Mouse (Mus musculus) heart, postnatal 0 days (tissue): ENCODE results near the gene Csmd2. TPM values are rescaled to one million over a fixed set of nuclear protein-coding genes. Genes with fewer than 3 reads are reported as not detected.

Experiments used
- ATAC-seq: fragments of 200-750 bp; cut with Nextera tagmentation; 2 replicates; pipeline ENCODE4 v1.8.0; 2017; ENCODE audit warnings: low read depth, moderate number of reproducible peaks, moderate library complexity; ENCODE audit not compliant: insufficient read depth
- DNase-seq: peaks from one replicate; pipeline ENCODE4 v3.0.0-alpha.2; 2016; ENCODE audit warnings: low spot score
- H3K27ac ChIP-seq: fragments of 300-500 bp; sonication (generic); 2 replicates; pipeline ENCODE4 v1.5.1; 2014; ENCODE audit warnings: low read depth, mild to moderate bottlenecking
- H3K27me3 ChIP-seq: fragments of 300-500 bp; sonication (generic); 2 replicates; pipeline ENCODE4 v1.6.1; 2014; ENCODE audit warnings: low read length, mixed read lengths; ENCODE audit not compliant: control insufficient read depth, insufficient read depth
- H3K36me3 ChIP-seq: fragments of 300-500 bp; sonication (generic); replicated peaks from 2 replicates; pipeline ENCODE4 v1.6.1; 2014; ENCODE audit warnings: low read length, mixed read lengths; ENCODE audit not compliant: control insufficient read depth, insufficient read depth
- H3K4me1 ChIP-seq: fragments of 300-500 bp; sonication (generic); 2 replicates; pipeline ENCODE4 v1.6.1; 2014; ENCODE audit warnings: antibody characterized with exemption; ENCODE audit not compliant: control insufficient read depth, insufficient read depth
- H3K4me2 ChIP-seq: fragments of 300-500 bp; sonication (generic); 2 replicates; pipeline ENCODE4 v1.6.1; 2014; ENCODE audit warnings: low read depth, mild to moderate bottlenecking, low read length, moderate library complexity
- H3K4me3 ChIP-seq: fragments of 300-500 bp; sonication (generic); 2 replicates; pipeline ENCODE4 v1.5.1; 2014; ENCODE audit warnings: low read depth, low read length
- H3K9ac ChIP-seq: fragments of 300-500 bp; sonication (generic); replicated peaks from 2 replicates; pipeline ENCODE4 v1.6.1; 2014; ENCODE audit warnings: low read depth, low read length, mixed read lengths
- H3K9me3 ChIP-seq: fragments of 300-500 bp; sonication (generic); replicated peaks from 2 replicates; pipeline ENCODE4 v1.6.1; 2016; ENCODE audit warnings: low read length; ENCODE audit not compliant: control insufficient read depth
- CTCF ChIP-seq: IDR thresholded peaks from 2 replicates; pipeline ENCODE4 v1.5.1; 2016; ENCODE audit warnings: antibody characterized with exemption, control low read depth, low read depth
- EP300 ChIP-seq: IDR thresholded peaks from 2 replicates; pipeline ENCODE4 v1.6.1; 2016; ENCODE audit warnings: antibody characterized with exemption, low read depth
- WGBS: fragments of 180-500 bp; shearing (Covaris S2); extraction: QIAGEN DNeasy Blood & Tissue Kit; methylation state at CpG from one replicate; pipeline ENCODE4 v1.1.7; 2014; 5-methylcytosine and 5-hydroxymethylcytosine counted together
- polyA plus RNA-seq: library from polyadenylated mRNA; unstranded; fragments of >200 nt; fragmentation: Nextera tagmentation; extraction: Ambion mirVana; gene quantifications from 2 replicates; pipeline ENCODE4 v1.2.1, GENCODE M21; 2015
- total RNA-seq: library from RNA; depleted of rRNA; stranded (reverse); fragments of >200 nt; gene quantifications from 2 replicates; pipeline ENCODE4 v1.2.3, GENCODE M21; 2014; ENCODE audit warnings: low replicate concordance

Gene Csmd2
- total and polyA plus RNA-seq, 2 experiments from 2014 or later: 0.01 TPM; not detected in 1

GRCm38 (mm10) chr4:128270931-128271330 is 283.3 kb downstream of the Csmd2 start:
- no peaks in the 10 kb centered on the region for H3K27me3 ChIP-seq
- 67% methylated on average over 19 of the region's 19 CpGs for WGBS
- H3K9ac ChIP-seq: no peak overlapping the region
- no peak overlapping the region for H3K4me2 ChIP-seq
- no peaks in the 10 kb centered on the region for H3K9me3 ChIP-seq
- no peaks in the 10 kb centered on the region for H3K36me3 ChIP-seq
- no peak overlapping the region for H3K4me3 ChIP-seq
- H3K4me1 ChIP-seq: no peaks in the 10 kb centered on the region
- H3K27ac ChIP-seq: no peak overlapping the region
- no peak for DNase-seq
- ATAC-seq: no peak
- TF ChIP-seq CTCF: no peak

GRCm38 (mm10) chr4:128272501-128272900 is 284.8 kb downstream of the Csmd2 start:
- H3K36me3 ChIP-seq: no peaks in the 10 kb centered on the region
- H3K9ac ChIP-seq: no peak overlapping the region
- no peak for DNase-seq
- no peaks in the 10 kb centered on the region for H3K27me3 ChIP-seq
- TF ChIP-seq CTCF (no peak), EP300 (no peak)
- no peaks in the 10 kb centered on the region for H3K9me3 ChIP-seq
- H3K27ac ChIP-seq: no peak overlapping the region
- ATAC-seq: no peak
- H3K4me3 ChIP-seq: no peak overlapping the region
- H3K4me2 ChIP-seq: no peak overlapping the region
- no peaks in the 10 kb centered on the region for H3K4me1 ChIP-seq
- WGBS: 58% methylated on average over 6 of the region's 6 CpGs

GRCm38 (mm10) chr4:128273146-128273545 is 285.5 kb downstream of the Csmd2 start:
- H3K4me3 ChIP-seq: no peak overlapping the region
- DNase-seq (no peak), ATAC-seq (no peak)
- H3K9me3 ChIP-seq: no peaks in the 10 kb centered on the region
- H3K4me2 ChIP-seq: no peak overlapping the region
- H3K4me1 ChIP-seq: no peaks in the 10 kb centered on the region
- H3K9ac ChIP-seq: no peak overlapping the region
- no peak overlapping the region for H3K27ac ChIP-seq
- 44% methylated on average over 11 of the region's 11 CpGs for WGBS
- no peaks in the 10 kb centered on the region for H3K36me3 ChIP-seq
- TF ChIP-seq CTCF (no peak), EP300 (no peak)
- no peaks in the 10 kb centered on the region for H3K27me3 ChIP-seq

- Histone ChIP-seq H3K4me3 (no peak overlapping the region), H3K4me1 (no peaks in the 10 kb centered on the region), H3K27ac (no peak overlapping the region), H3K27me3 (no peaks in the 10 kb centered on the region), H3K36me3 (no peaks in the 10 kb centered on the region), H3K9me3 (no peaks in the 10 kb centered on the region), H3K9ac (no peak overlapping the region), H3K4me2 (no peak overlapping the region)
- no peak for DNase-seq
- TF ChIP-seq CTCF: no peak
- no peak for TF ChIP-seq EP300
- 73% methylated on average over 5 of the region's 5 CpGs for WGBS
- no peak for ATAC-seq
Measured at GRCm38 (mm10) chr4:128275116-128275515, 287.5 kb downstream of the Csmd2 start.

GRCm38 (mm10) chr4:128275586-128275985 is 287.9 kb downstream of the Csmd2 start:
- Histone ChIP-seq H3K4me1 (no peaks in the 10 kb centered on the region), H3K36me3 (no peaks in the 10 kb centered on the region), H3K4me2 (no peak overlapping the region), H3K27me3 (no peaks in the 10 kb centered on the region), H3K9ac (no peak overlapping the region), H3K9me3 (no peaks in the 10 kb centered on the region), H3K4me3 (no peak overlapping the region), H3K27ac (no peak overlapping the region)
- TF ChIP-seq CTCF: no peak
- TF ChIP-seq EP300: no peak
- WGBS: 81% methylated on average over 6 of the region's 6 CpGs
- ATAC-seq: no peak
- no peak for DNase-seq

GRCm38 (mm10) chr4:128285009-128285408 is 297.4 kb downstream of the Csmd2 start:
- 63% methylated on average over 1 of the region's 1 CpGs for WGBS
- TF ChIP-seq EP300 (no peak), CTCF (no peak)

More at GRCm38 (mm10) chr4:128285009-128285408, 297.4 kb downstream of the Csmd2 start:
- no peaks in the 10 kb centered on the region for H3K9me3 ChIP-seq
- no peak overlapping the region for H3K4me3 ChIP-seq
- H3K4me1 ChIP-seq: no peaks in the 10 kb centered on the region
- no peak overlapping the region for H3K9ac ChIP-seq
- ATAC-seq (no peak), DNase-seq (no peak)
- no peak overlapping the region for H3K4me2 ChIP-seq
- H3K27ac ChIP-seq: no peak overlapping the region
- no peaks in the 10 kb centered on the region for H3K36me3 ChIP-seq
- no peaks in the 10 kb centered on the region for H3K27me3 ChIP-seq
